19 mouse cellular contexts compared by ENCODE assay signal in the genomic region with DNA sequence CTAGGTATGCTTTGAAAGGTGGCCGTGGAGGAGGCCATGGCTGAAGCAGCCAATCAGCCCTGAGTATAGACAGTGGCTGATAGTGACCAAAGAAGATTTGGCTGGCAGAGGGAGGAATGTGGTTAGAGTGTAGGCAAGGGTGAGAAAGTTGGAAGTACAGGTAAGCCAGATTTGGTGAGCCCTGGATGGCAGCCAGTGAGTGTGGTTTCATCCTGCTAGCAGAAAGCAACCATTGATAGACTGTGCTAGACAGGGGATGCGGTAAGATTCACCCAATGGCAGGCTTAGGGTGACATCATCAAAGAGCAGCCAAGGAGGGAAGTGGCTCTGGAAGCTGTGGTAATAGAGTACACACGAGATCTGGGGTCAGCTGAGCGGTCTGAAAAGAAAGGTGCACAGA.
DNase-seq lines count a peak whose midpoint lies in the region; ATAC-seq and TF ChIP-seq lines count a peak whose summit lies in the region.
"Had no signal": no experiment of that assay in that cellular context is flagged by ENCODE, and none has a peak within 500 bp of the region (broad histone marks: within the 10 kb centered on the region; RNA-seq: fewer than 3 reads in every experiment).

No protein-coding gene starts in this region.

- H3K9ac ChIP-seq in intestine, embryonic 15.5 days, result no peak overlapping the region; the same call in 1 of the 2 replicates
- no peak overlapping the region for H3K9ac ChIP-seq in intestine, postnatal 0 days (ENCODE audit: low read depth, low read length)
- no peak overlapping the region for H3K9ac ChIP-seq in midbrain, embryonic 11.5 days (ENCODE audit: low read length)
- no peak overlapping the region for H3K9ac ChIP-seq in intestine, embryonic 16.5 days (ENCODE audit: low read depth, low read length)
- H3K9ac ChIP-seq: heart, embryonic 13.5 days; hindbrain, embryonic 12.5 days had no signal

- DNase-seq in midbrain, embryonic 11.5 days (ENCODE audit: low spot score, missing footprints), result peak; percentile 14
- no peak for DNase-seq in midbrain, embryonic 10.5 days (ENCODE audit: low spot score)
- DNase-seq in T-cell, adult 2 months (ENCODE audit: low spot score), result peak; percentile 38
- DNase-seq in urinary bladder, postnatal 36 days (ENCODE audit: low spot score in 2 of 2), result no peak
- DNase-seq: adrenal gland, postnatal 10 days; cerebellum, adult 11 months; cerebellum, adult 9-10 months; cerebellum, postnatal 36 days; gastrocnemius, adult 2 months; gastrocnemius, postnatal 25 days; heart, postnatal 4 days had no signal

- H3K27me3 ChIP-seq in intestine, embryonic 15.5 days (replicated peaks), result no peaks in the 10 kb centered on the region
- H3K27me3 ChIP-seq in intestine, postnatal 0 days (replicated peaks; ENCODE audit: control insufficient read depth, insufficient read depth, low read length), result no peaks in the 10 kb centered on the region
- no peaks in the 10 kb centered on the region for H3K27me3 ChIP-seq in midbrain, embryonic 11.5 days (ENCODE audit: control insufficient read depth, insufficient read depth, low read length)
- H3K27me3 ChIP-seq in midbrain, embryonic 10.5 days (ENCODE audit: low read depth, poor library complexity, severe bottlenecking), result no peaks in the 10 kb centered on the region
- no peaks in the 10 kb centered on the region for H3K27me3 ChIP-seq in intestine, embryonic 16.5 days (replicated peaks; ENCODE audit: control insufficient read depth, insufficient read depth, low read length)
- H3K27me3 ChIP-seq: heart, embryonic 13.5 days; hindbrain, embryonic 12.5 days had no signal

- no peaks in the 10 kb centered on the region for H3K36me3 ChIP-seq in intestine, embryonic 15.5 days
- no peaks in the 10 kb centered on the region for H3K36me3 ChIP-seq in intestine, postnatal 0 days (ENCODE audit: control insufficient read depth, insufficient read depth)
- H3K36me3 ChIP-seq in midbrain, embryonic 11.5 days (ENCODE audit: control insufficient read depth, insufficient read depth, low read length), result no peaks in the 10 kb centered on the region
- H3K36me3 ChIP-seq in midbrain, embryonic 10.5 days, result peaks cover 24% of the 10 kb centered on the region
- H3K36me3 ChIP-seq in intestine, embryonic 16.5 days (ENCODE audit: control insufficient read depth, insufficient read depth, low read length), result no peaks in the 10 kb centered on the region
- H3K36me3 ChIP-seq: embryonic facial prominence, embryonic 10.5 days; G1E had no signal

- TF ChIP-seq CTCF in intestine, postnatal 0 days (IDR thresholded peaks at IDR 0.05; ENCODE audit: low read depth), result no peak

- H3K27ac ChIP-seq in intestine, embryonic 15.5 days, result 0 out of 2 replicates have a peak overlapping the region, but pooled peaks have one; percentile 29
- H3K27ac ChIP-seq in intestine, postnatal 0 days (ENCODE audit: low read depth, low read length), result no peak overlapping the region
- H3K27ac ChIP-seq in midbrain, embryonic 11.5 days (ENCODE audit: low read depth, low read length), result no peak overlapping the region
- no peak overlapping the region for H3K27ac ChIP-seq in midbrain, embryonic 10.5 days (replicated peaks)
- H3K27ac ChIP-seq in intestine, embryonic 16.5 days (ENCODE audit: low read length), result 0 out of 2 replicates have a peak overlapping the region, but pooled peaks have one; percentile 0
- H3K27ac ChIP-seq: embryonic facial prominence, embryonic 10.5 days; gastrocnemius, adult 2 months; heart, embryonic 13.5 days; hindbrain, embryonic 12.5 days had no signal

- no peak for ATAC-seq in intestine, embryonic 15.5 days
- no peak for ATAC-seq in intestine, postnatal 0 days
- no peak for ATAC-seq in midbrain, embryonic 11.5 days (ENCODE audit: low FRiP score)
- ATAC-seq in intestine, embryonic 16.5 days, result no peak
- ATAC-seq: forebrain, embryonic 14.5 days had no signal

- H3K4me3 ChIP-seq in intestine, embryonic 15.5 days (replicated peaks), result no peak overlapping the region
- no peak overlapping the region for H3K4me3 ChIP-seq in intestine, postnatal 0 days (ENCODE audit: low read depth, low read length)
- no peak overlapping the region for H3K4me3 ChIP-seq in midbrain, embryonic 11.5 days (ENCODE audit: low read depth, low read length)
- no peak overlapping the region for H3K4me3 ChIP-seq in midbrain, embryonic 10.5 days
- H3K4me3 ChIP-seq in intestine, embryonic 16.5 days (ENCODE audit: low read length), result no peak overlapping the region
- H3K4me3 ChIP-seq: embryonic facial prominence, embryonic 10.5 days; gastrocnemius, adult 2 months; heart, embryonic 13.5 days; hindbrain, embryonic 12.5 days had no signal

- H3K4me1 ChIP-seq in intestine, embryonic 15.5 days (replicated peaks), result peaks cover 6% of the 10 kb centered on the region
- no peaks in the 10 kb centered on the region for H3K4me1 ChIP-seq in intestine, postnatal 0 days (replicated peaks; ENCODE audit: control insufficient read depth, insufficient read depth, low read length)
- H3K4me1 ChIP-seq in midbrain, embryonic 11.5 days (ENCODE audit: control insufficient read depth, insufficient read depth, low read length), result peaks cover 4% of the 10 kb centered on the region; the same call in 1 of the 2 replicates
- H3K4me1 ChIP-seq in midbrain, embryonic 10.5 days, result peaks cover 18% of the 10 kb centered on the region
- H3K4me1 ChIP-seq in intestine, embryonic 16.5 days (ENCODE audit: control insufficient read depth, insufficient read depth, low read length), result peaks cover 3% of the 10 kb centered on the region

- no peak overlapping the region for H3K4me2 ChIP-seq in intestine, embryonic 15.5 days (replicated peaks)
- no peak overlapping the region for H3K4me2 ChIP-seq in intestine, postnatal 0 days (replicated peaks; ENCODE audit: low read depth)
- H3K4me2 ChIP-seq in midbrain, embryonic 11.5 days, result no peak overlapping the region
- H3K4me2 ChIP-seq in intestine, embryonic 16.5 days (ENCODE audit: low read depth, low read length), result no peak overlapping the region
- H3K4me2 ChIP-seq: heart, embryonic 13.5 days; hindbrain, embryonic 12.5 days had no signal

- no peaks in the 10 kb centered on the region for H3K9me3 ChIP-seq in intestine, embryonic 15.5 days
- no peaks in the 10 kb centered on the region for H3K9me3 ChIP-seq in intestine, postnatal 0 days (ENCODE audit: control insufficient read depth)
- no peaks in the 10 kb centered on the region for H3K9me3 ChIP-seq in midbrain, embryonic 11.5 days (ENCODE audit: control insufficient read depth, low read length)
- no peaks in the 10 kb centered on the region for H3K9me3 ChIP-seq in midbrain, embryonic 10.5 days (replicated peaks)
- H3K9me3 ChIP-seq in intestine, embryonic 16.5 days (ENCODE audit: control insufficient read depth, low read length), result no peaks in the 10 kb centered on the region
- H3K9me3 ChIP-seq: embryonic facial prominence, embryonic 10.5 days; heart, embryonic 13.5 days; hindbrain, embryonic 12.5 days had no signal

- 81% methylated on average over 4 of the region's 4 CpGs for WGBS in intestine, embryonic 15.5 days
- WGBS in intestine, postnatal 0 days, result 81% methylated on average over 4 of the region's 4 CpGs
- WGBS in midbrain, embryonic 11.5 days, result 87% methylated on average over 4 of the region's 4 CpGs
- WGBS in midbrain, embryonic 10.5 days, result 92% methylated on average over 4 of the region's 4 CpGs
- 79% methylated on average over 4 of the region's 4 CpGs for WGBS in intestine, embryonic 16.5 days

Comparison
In these comparisons a context has a peak if more than half of its experiments do, and no peak if none do; other contexts are left out.
1. H3K27ac ChIP-seq: peak in intestine, embryonic 15.5 days (single experiment) and intestine, embryonic 16.5 days (single experiment); none in intestine, postnatal 0 days (single experiment), midbrain, embryonic 11.5 days (single experiment) and midbrain, embryonic 10.5 days (single experiment).
2. DNase-seq: peak in midbrain, embryonic 11.5 days (single experiment) and T-cell, adult 2 months (single experiment); none in midbrain, embryonic 10.5 days (single experiment) and urinary bladder, postnatal 36 days (0 of 2).